Mouse (Mus musculus): Measurements from ENCODE around the gene Dnm3. TPM values are rescaled to one million over a fixed set of nuclear protein-coding genes. Genes with fewer than 3 reads are reported as not detected.
A peak's percentile ranks its signal among the peaks of the same experiment; 100 is the strongest.

Gene Dnm3
- polyA plus RNA-seq, 1 experiment from 2014 or later: 7.2 TPM

DNA sequence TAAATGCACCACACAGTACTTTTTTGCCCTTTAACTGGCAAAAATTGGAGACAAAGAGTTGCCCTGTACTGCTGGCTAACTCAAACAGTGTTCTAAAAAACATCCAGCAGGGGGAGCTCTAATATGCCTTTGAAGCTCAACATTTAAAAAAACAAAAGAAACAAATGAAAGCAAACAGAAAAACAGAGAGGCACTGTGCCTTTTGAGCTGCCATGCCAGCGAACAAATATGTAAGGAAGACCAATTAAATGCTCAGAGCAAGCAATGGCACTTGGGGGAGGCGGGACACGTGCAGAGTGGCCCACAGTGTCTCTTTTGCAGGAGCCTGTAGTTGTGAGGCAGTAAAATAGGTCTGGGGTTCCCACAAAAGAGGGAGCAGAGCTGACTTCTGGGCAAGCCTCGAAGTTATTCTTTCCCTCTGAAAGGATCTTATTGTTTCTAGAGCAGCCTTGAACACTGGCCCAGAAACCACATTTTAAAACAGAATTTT is 477.9 kb downstream of the Dnm3 start:
- Histone ChIP-seq H3K9me3 (ENCODE audit: control insufficient read depth, low read length) (no peaks in the 10 kb centered on the region), H3K27ac (ENCODE audit: low read depth, low read length) (peak overlapping the region; percentile 60; the same call in 1 of the 2 replicates), H3K4me2 (ENCODE audit: low read depth, low read length, severe bottlenecking) (peak overlapping the region; percentile 40; the same call in 1 of the 2 replicates), H3K4me1 (replicated peaks; ENCODE audit: control insufficient read depth, insufficient read depth, low read length) (peaks cover 8% of the 10 kb centered on the region), H3K9ac (ENCODE audit: low read length) (peak overlapping the region; percentile 55), H3K27me3 (ENCODE audit: control insufficient read depth, insufficient read depth, low read length) (no peaks in the 10 kb centered on the region), H3K36me3 (ENCODE audit: control insufficient read depth, insufficient read depth, low read length) (no peaks in the 10 kb centered on the region), H3K4me3 (ENCODE audit: low read depth, low read length) (no peak overlapping the region)
- 3% methylated on average over 4 of the region's 4 CpGs for WGBS
- peak; percentile 73 for DNase-seq (ENCODE audit: low spot score)
- ATAC-seq (replicated peaks; ENCODE audit: low FRiP score): peak; percentile 85

DNA sequence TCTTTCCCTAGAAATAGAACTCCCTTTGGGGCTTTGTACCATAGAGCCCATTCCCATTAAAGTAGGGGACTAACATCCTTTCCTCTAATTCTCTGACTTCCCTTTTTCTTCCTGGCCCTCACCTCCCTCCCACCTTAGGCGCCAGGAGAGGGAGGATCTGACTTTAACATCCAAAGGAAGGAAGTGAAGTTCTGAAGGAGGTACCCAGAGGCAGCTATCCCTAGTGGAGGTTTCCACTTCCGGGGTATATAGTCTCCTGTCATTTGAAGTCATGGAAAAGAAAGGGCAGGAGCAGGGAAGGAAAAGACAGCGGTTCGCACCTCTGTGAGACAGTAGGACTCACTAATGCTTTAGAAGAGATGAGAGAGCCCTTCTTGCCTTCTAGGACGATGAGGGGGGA is 478.5 kb downstream of the Dnm3 start:
- H3K9ac ChIP-seq (ENCODE audit: low read length): peak overlapping the region; percentile 28; the same call in 1 of the 2 replicates
- WGBS: 43% methylated on average over 4 of the region's 5 CpGs

DNA sequence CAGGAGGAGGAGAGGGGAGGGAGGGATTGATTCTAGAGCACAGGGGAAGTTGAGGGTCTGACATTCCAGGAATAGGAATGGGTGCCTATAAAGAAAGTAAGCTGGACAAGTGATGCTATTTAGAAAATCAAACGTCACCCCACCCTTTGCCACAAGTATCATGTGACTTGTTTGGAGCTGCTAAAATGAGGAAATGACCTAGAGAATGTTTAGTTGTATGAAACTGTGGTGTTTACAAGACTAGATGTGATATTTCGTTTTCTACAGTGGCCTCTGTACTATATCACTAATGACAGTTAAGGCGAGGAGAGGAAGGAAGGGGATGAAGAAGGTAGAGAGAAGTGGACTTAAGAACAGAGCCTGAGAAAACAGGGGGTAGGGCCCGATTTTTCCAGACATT is 479.1 kb downstream of the Dnm3 start:
- Histone ChIP-seq H3K4me1 (replicated peaks; ENCODE audit: control insufficient read depth, insufficient read depth, low read length) (peaks cover 1% of the 10 kb centered on the region; the same call in 1 of the 2 replicates), H3K9ac (ENCODE audit: low read length) (no peak overlapping the region), H3K4me3 (ENCODE audit: low read depth, low read length) (no peak overlapping the region), H3K27me3 (ENCODE audit: control insufficient read depth, insufficient read depth, low read length) (no peaks in the 10 kb centered on the region), H3K36me3 (ENCODE audit: control insufficient read depth, insufficient read depth, low read length) (no peaks in the 10 kb centered on the region), H3K4me2 (ENCODE audit: low read depth, low read length, severe bottlenecking) (no peak overlapping the region), H3K9me3 (ENCODE audit: control insufficient read depth, low read length) (no peaks in the 10 kb centered on the region), H3K27ac (ENCODE audit: low read depth, low read length) (no peak overlapping the region)
- no peak for DNase-seq (ENCODE audit: low spot score)
- ATAC-seq (replicated peaks; ENCODE audit: low FRiP score): no peak
- WGBS: 72% methylated on average over 4 of the region's 4 CpGs

More for the DNA sequence above, 478.5 kb downstream of the Dnm3 start:
- DNase-seq (ENCODE audit: low spot score) (no peak), ATAC-seq (replicated peaks; ENCODE audit: low FRiP score) (0 out of 2 replicates have a peak, but pooled peaks have one; percentile 28)
- Histone ChIP-seq H3K36me3 (ENCODE audit: control insufficient read depth, insufficient read depth, low read length) (no peaks in the 10 kb centered on the region), H3K9me3 (ENCODE audit: control insufficient read depth, low read length) (no peaks in the 10 kb centered on the region), H3K27me3 (ENCODE audit: control insufficient read depth, insufficient read depth, low read length) (no peaks in the 10 kb centered on the region), H3K27ac (ENCODE audit: low read depth, low read length) (no peak overlapping the region; the same call in 1 of the 2 replicates), H3K4me3 (ENCODE audit: low read depth, low read length) (no peak overlapping the region), H3K4me2 (ENCODE audit: low read depth, low read length, severe bottlenecking) (no peak overlapping the region), H3K4me1 (replicated peaks; ENCODE audit: control insufficient read depth, insufficient read depth, low read length) (peaks cover 7% of the 10 kb centered on the region)

DNA sequence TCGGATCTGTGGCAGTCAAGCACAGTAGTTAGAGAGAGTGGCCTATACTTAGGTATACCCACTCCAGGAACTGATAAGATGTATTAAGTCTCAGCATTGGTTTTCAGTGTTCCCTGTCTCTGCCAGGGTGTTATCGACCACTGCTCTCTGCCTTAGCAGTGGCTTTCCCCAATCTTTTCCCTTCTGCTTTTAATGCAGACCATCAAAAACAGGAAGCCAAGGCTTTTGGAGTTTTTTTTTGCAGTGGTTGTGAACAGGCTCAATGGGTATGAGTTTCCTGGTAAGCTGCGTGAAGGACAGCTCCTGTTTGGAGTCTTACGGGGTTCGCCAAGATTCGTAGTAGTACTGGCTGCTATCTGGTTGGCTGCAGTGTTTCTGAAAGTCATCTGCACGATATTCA is 485.4 kb downstream of the Dnm3 start:
- no peak overlapping the region for H3K9ac ChIP-seq (ENCODE audit: low read length)
- ATAC-seq (replicated peaks; ENCODE audit: low FRiP score): no peak
- no peak overlapping the region for H3K4me3 ChIP-seq (ENCODE audit: low read depth, low read length)
- no peak for DNase-seq (ENCODE audit: low spot score)
- no peaks in the 10 kb centered on the region for H3K36me3 ChIP-seq (ENCODE audit: control insufficient read depth, insufficient read depth, low read length)
- H3K9me3 ChIP-seq (ENCODE audit: control insufficient read depth, low read length): no peaks in the 10 kb centered on the region
- no peak overlapping the region for H3K4me2 ChIP-seq (ENCODE audit: low read depth, low read length, severe bottlenecking)
- H3K27ac ChIP-seq (ENCODE audit: low read depth, low read length): no peak overlapping the region
- 90% methylated on average over 7 of the region's 7 CpGs for WGBS
- no peaks in the 10 kb centered on the region for H3K4me1 ChIP-seq (replicated peaks; ENCODE audit: control insufficient read depth, insufficient read depth, low read length)
- no peaks in the 10 kb centered on the region for H3K27me3 ChIP-seq (ENCODE audit: control insufficient read depth, insufficient read depth, low read length)

DNA sequence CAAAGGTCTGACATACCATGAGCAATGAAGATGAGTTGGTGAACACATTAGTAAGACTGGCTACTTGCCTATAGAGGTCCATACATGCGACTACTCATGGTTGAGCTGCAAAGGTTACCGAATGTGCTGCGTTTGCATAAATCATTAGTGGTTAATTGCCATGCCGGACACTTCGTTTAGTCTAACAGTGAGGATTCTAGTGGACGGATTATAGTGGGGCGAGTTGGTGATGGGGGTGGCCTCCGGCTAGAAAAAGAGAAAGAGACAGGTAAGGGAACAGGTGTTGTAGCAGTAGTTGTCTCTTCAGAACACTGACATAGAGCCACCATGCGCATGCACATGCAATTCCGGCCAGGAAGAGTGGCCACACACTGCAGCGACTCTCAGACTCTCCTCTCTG is 486.0 kb downstream of the Dnm3 start:
- no peaks in the 10 kb centered on the region for H3K9me3 ChIP-seq (ENCODE audit: control insufficient read depth, low read length)
- no peaks in the 10 kb centered on the region for H3K36me3 ChIP-seq (ENCODE audit: control insufficient read depth, insufficient read depth, low read length)
- ATAC-seq (replicated peaks; ENCODE audit: low FRiP score) (no peak), DNase-seq (ENCODE audit: low spot score) (no peak)
- H3K27ac ChIP-seq (ENCODE audit: low read depth, low read length): no peak overlapping the region
- 89% methylated on average over 11 of the region's 11 CpGs for WGBS
- no peaks in the 10 kb centered on the region for H3K27me3 ChIP-seq (ENCODE audit: control insufficient read depth, insufficient read depth, low read length)
- H3K4me3 ChIP-seq (ENCODE audit: low read depth, low read length): no peak overlapping the region
- H3K4me2 ChIP-seq (ENCODE audit: low read depth, low read length, severe bottlenecking): no peak overlapping the region
- H3K4me1 ChIP-seq (replicated peaks; ENCODE audit: control insufficient read depth, insufficient read depth, low read length): no peaks in the 10 kb centered on the region
- no peak overlapping the region for H3K9ac ChIP-seq (ENCODE audit: low read length)

DNA sequence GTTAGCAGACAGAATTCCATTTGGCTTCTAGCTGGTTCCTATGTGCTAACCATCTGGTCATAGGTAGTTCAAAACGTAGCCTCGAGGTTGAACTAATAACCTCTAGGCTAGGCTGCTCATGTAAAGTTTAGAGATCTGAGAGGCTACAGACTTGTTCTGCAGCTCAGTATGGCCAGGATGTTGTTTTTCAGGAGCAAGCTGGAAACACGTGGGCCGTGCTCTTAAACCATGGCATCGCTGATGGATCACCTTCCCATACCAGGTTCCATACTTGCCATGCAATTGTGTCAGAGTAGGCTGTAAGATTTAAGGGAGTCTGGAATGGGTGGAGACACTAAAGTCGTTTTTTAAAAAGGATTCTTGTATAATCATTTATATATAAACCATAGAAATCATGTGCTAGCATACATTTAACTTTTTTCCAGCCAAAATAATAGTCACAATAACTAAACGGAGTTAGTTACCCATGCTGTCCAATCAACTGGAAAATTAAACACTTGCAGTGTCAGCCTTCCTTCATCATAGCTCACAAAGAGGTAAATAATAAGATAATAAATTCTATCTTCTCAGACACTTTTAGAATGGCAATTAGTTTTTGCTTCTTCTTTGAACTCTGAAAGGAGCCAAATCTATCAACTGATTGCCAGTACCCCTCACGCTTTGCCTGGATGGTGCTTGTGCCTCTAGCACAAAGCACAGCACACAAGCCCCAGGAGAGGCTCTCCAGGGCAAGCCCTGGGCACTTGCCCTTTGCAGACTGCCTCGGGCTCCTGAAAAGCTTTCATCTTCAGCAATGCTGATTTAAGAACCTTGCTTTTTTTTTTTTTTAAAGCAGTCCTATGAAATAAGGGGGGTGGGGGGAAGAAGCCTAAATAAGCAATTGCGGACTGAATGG is 486.9 kb downstream of the Dnm3 start:
- H3K4me1 ChIP-seq (replicated peaks; ENCODE audit: control insufficient read depth, insufficient read depth, low read length): no peaks in the 10 kb centered on the region
- WGBS: 69% methylated on average over 10 of the region's 10 CpGs
- DNase-seq (ENCODE audit: low spot score): no peak
- H3K27ac ChIP-seq (ENCODE audit: low read depth, low read length): no peak overlapping the region
- no peak overlapping the region for H3K4me2 ChIP-seq (ENCODE audit: low read depth, low read length, severe bottlenecking)
- no peaks in the 10 kb centered on the region for H3K9me3 ChIP-seq (ENCODE audit: control insufficient read depth, low read length)
- no peaks in the 10 kb centered on the region for H3K27me3 ChIP-seq (ENCODE audit: control insufficient read depth, insufficient read depth, low read length)
- H3K36me3 ChIP-seq (ENCODE audit: control insufficient read depth, insufficient read depth, low read length): no peaks in the 10 kb centered on the region
- H3K4me3 ChIP-seq (ENCODE audit: low read depth, low read length): no peak overlapping the region
- ATAC-seq (replicated peaks; ENCODE audit: low FRiP score): no peak
- no peak overlapping the region for H3K9ac ChIP-seq (ENCODE audit: low read length)

DNA sequence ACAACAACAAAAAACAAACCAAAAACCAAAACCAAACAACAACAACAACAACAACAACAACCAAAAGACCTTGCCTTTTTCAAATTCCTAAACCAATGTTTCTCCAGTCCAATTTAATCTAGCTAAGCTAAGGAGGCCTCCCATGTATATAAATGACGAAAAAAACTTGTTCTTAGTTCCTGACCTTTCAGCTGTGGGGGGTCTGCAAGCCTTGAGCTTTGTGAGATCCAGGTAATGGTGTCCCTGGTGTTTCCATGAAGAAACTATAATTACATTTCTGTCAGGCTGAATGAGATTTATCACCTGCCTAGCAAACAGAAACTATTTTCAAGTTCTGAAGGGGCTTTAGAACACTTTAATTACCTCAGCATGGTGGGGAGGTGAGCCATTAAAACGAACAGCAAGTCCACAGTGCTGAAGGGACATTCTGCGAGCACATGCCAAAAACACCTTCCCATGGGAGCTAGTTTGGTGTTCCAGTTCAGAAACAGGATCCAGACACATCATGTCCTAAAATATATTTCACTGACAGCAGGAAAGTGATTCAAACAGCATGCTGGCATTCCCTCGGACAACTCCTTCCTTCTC is 493.8 kb downstream of the Dnm3 start:
- ATAC-seq (replicated peaks; ENCODE audit: low FRiP score): no peak

DNA sequence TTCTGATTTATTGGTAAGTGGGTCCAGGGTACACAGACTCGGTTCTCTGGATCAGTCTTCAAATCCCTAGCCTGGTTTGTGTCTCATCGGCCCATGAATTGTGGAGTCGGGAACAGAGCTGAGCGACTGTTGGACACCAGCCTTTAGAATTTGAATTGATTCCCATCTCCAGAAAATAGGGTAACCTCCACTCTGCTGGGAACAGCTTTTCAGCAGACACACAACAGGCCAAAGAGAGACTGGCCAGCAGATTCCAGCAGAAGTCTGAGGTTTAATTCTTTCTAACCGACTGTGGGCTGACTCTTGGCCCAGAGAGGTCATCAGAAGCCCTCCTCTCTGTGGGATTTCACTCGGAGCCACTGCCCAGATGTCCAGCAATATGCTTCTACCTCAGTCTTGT is 494.4 kb downstream of the Dnm3 start:
- no peaks in the 10 kb centered on the region for H3K27me3 ChIP-seq (ENCODE audit: control insufficient read depth, insufficient read depth, low read length)
- H3K4me2 ChIP-seq (ENCODE audit: low read depth, low read length, severe bottlenecking): no peak overlapping the region
- no peaks in the 10 kb centered on the region for H3K9me3 ChIP-seq (ENCODE audit: control insufficient read depth, low read length)
- ATAC-seq (replicated peaks; ENCODE audit: low FRiP score): no peak
- H3K9ac ChIP-seq (ENCODE audit: low read length): no peak overlapping the region
- no peak overlapping the region for H3K4me3 ChIP-seq (ENCODE audit: low read depth, low read length)
- H3K27ac ChIP-seq (ENCODE audit: low read depth, low read length): no peak overlapping the region
- no peaks in the 10 kb centered on the region for H3K4me1 ChIP-seq (replicated peaks; ENCODE audit: control insufficient read depth, insufficient read depth, low read length)
- WGBS: 69% methylated on average over 6 of the region's 6 CpGs
- DNase-seq (ENCODE audit: low spot score): no peak
- no peaks in the 10 kb centered on the region for H3K36me3 ChIP-seq (ENCODE audit: control insufficient read depth, insufficient read depth, low read length)

More for the DNA sequence above, 493.8 kb downstream of the Dnm3 start:
- Histone ChIP-seq H3K9me3 (ENCODE audit: control insufficient read depth, low read length) (no peaks in the 10 kb centered on the region), H3K4me1 (replicated peaks; ENCODE audit: control insufficient read depth, insufficient read depth, low read length) (no peaks in the 10 kb centered on the region), H3K27me3 (ENCODE audit: control insufficient read depth, insufficient read depth, low read length) (no peaks in the 10 kb centered on the region), H3K36me3 (ENCODE audit: control insufficient read depth, insufficient read depth, low read length) (no peaks in the 10 kb centered on the region), H3K4me2 (ENCODE audit: low read depth, low read length, severe bottlenecking) (no peak overlapping the region), H3K4me3 (ENCODE audit: low read depth, low read length) (no peak overlapping the region), H3K27ac (ENCODE audit: low read depth, low read length) (no peak overlapping the region), H3K9ac (ENCODE audit: low read length) (no peak overlapping the region)
- no peak for DNase-seq (ENCODE audit: low spot score)
- WGBS: 31% methylated on average over 4 of the region's 4 CpGs

Data from forebrain, embryonic 11.5 days (tissue).